Mouse (Mus musculus) heart, adult 2 months (tissue): ENCODE measurements around the gene Cbx8. TPM values are rescaled to one million over a fixed set of nuclear protein-coding genes. Genes with fewer than 3 reads are reported as not detected.
A peak's percentile ranks its signal among the peaks of the same experiment; 100 is the strongest.

ENCODE experiments used
- DNase-seq, 2 experiments: peaks; one replicate each; pipeline ENCODE4 v3.0.0; 2021
- H3K27ac ChIP-seq: fragments of 200-600 bp; 2 replicates; pipeline ENCODE4 v1.8.1; 2022
- H3K27me3 ChIP-seq: fragments of 200-500 bp; 2 replicates; pipeline ENCODE4 v1.6.1; 2012; ENCODE audit warnings: mild to moderate bottlenecking, low read length, inconsistent platforms, mixed read lengths; ENCODE audit not compliant: control insufficient read depth, insufficient read depth
- H3K36me3 ChIP-seq: fragments of 200-500 bp; 2 replicates; pipeline ENCODE4 v1.6.1; 2012; ENCODE audit warnings: low read length, inconsistent platforms; ENCODE audit not compliant: control insufficient read depth, insufficient read depth
- H3K4me1 ChIP-seq: fragments of 200-500 bp; 2 replicates; pipeline ENCODE4 v1.6.1; 2011; ENCODE audit warnings: low read length; ENCODE audit not compliant: control insufficient read depth, insufficient read depth
- H3K4me3 ChIP-seq: fragments of 200-600 bp; 2 replicates; pipeline ENCODE4 v1.8.1; 2022
- H3K79me2 ChIP-seq: fragments of 200-500 bp; replicated peaks from 2 replicates; pipeline ENCODE4 v1.6.1; 2012; ENCODE audit warnings: mild to moderate bottlenecking, inconsistent platforms, low read length, moderate library complexity, mixed read lengths; ENCODE audit not compliant: control insufficient read depth, insufficient read depth
- H3K9ac ChIP-seq: fragments of 200-500 bp; 2 replicates; pipeline ENCODE4 v1.6.1; 2012; ENCODE audit warnings: low read depth, mild to moderate bottlenecking, control low read depth, inconsistent platforms, low read length, mixed read lengths
- CTCF ChIP-seq: fragments of 200-600 bp; IDR thresholded peaks from 2 replicates; pipeline ENCODE4 v1.8.1; 2022; ENCODE audit warnings: antibody characterized with exemption, mild to moderate bottlenecking, moderate library complexity
- EP300 ChIP-seq: fragments of 200-500 bp; IDR thresholded peaks from 2 replicates; pipeline ENCODE4 v1.6.1; 2011; ENCODE audit warnings: low read depth, low read length, control low read depth; ENCODE audit not compliant: insufficient read depth
- POLR2A ChIP-seq: fragments of 200-500 bp; IDR thresholded peaks from 2 replicates; pipeline ENCODE4 v1.6.1; 2011; ENCODE audit warnings: mild to moderate bottlenecking, low read depth, low read length, control low read depth; ENCODE audit not compliant: insufficient read depth
- WGBS: fragments of 180-500 bp; shearing (Covaris S2); methylation state at CpG from one replicate; pipeline ENCODE4 v1.1.7; 2018; 5-methylcytosine and 5-hydroxymethylcytosine counted together
- intact Hi-C: fragments of 180-260 bp; cut with DNase I; formaldehyde crosslinking; loops from one replicate; pipeline ENCODE4 v1.15.1; 2025
- polyA plus RNA-seq: library from polyadenylated mRNA; depleted of rRNA; stranded (reverse); fragments of >200 nt; gene quantifications from 2 replicates; pipeline ENCODE4 v1.2.3, GENCODE M21; 2012
- total RNA-seq, 2 experiments: library from RNA; stranded (reverse); gene quantifications; 2 replicates each; pipeline ENCODE4 v1.2.3; 2021

Cbx8 gene
- total and polyA plus RNA-seq, 3 experiments: 2.7 to 5.3 (median 4.0) TPM

DNA sequence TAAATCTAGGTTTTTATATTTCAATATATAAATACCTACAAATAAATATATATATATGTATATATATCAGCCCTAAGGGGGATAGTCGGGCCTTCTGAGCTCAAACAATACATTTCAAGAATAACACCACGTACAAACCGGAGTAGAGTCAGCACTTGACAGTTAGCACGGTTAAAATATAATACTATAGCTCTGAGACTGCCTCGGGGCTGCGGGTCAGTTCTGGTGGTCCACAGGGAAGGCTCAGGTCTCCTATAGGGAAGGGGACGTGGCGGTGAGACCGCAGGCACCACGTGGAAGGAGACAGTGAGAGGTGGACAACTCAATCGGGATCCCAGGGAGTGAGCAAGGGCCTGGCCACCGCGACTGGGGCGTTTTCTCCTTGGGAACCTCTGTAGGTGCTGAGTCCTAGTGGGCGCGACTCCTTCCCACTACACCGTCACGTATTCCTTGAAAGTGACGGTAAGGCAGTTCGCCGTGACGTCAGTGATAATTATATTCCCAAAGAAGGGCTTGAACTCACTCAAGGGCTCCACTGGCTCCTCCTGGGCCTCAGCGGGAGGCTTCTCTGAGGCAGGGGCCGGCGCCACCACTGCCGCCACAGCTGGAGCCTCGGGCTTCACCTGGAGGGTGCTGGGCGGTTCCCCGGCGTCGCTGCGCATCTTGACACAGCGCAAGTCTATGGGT, 39.8 kb upstream of the Cbx8 start:
- Histone ChIP-seq H3K79me2 (no peaks in the 10 kb centered on the region; the same call in 1 of the 2 replicates), H3K4me1 (peaks cover 8% of the 10 kb centered on the region), H3K36me3 (no peaks in the 10 kb centered on the region), H3K4me3 (no peak overlapping the region), H3K9ac (no peak overlapping the region), H3K27me3 (no peaks in the 10 kb centered on the region), H3K27ac (no peak overlapping the region)
- intact Hi-C loops: no loop called here
- no peak for DNase-seq
- 77% methylated on average over 33 of the region's 33 CpGs for whole genome bisulfite sequencing
- no peak for TF ChIP-seq EP300
- no peak for TF ChIP-seq CTCF
- no peak for TF ChIP-seq POLR2A

DNA sequence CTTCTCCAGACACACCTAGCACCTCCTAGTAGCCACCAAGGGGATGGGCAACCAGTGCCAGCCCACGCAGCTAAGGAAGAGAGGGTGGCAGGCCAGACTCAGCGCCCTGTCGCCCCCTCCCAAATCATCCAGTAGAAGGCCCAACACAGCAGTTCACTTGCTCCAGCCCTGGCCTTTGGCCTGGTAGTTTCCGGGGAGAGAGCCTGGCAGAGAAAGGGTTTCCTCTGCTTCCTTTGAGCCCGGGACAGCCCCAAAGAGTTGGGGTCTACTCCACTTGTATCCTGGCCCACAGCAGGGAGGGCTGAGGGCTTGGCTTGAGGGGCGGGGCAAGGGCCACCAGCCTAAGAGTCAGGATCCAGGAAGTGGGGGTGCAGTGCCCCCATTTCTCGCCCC, 38.7 kb upstream of the Cbx8 start:
- DNase-seq: no peak
- H3K4me1 ChIP-seq: peaks cover 8% of the 10 kb centered on the region
- intact Hi-C loops: no loop called here

DNA sequence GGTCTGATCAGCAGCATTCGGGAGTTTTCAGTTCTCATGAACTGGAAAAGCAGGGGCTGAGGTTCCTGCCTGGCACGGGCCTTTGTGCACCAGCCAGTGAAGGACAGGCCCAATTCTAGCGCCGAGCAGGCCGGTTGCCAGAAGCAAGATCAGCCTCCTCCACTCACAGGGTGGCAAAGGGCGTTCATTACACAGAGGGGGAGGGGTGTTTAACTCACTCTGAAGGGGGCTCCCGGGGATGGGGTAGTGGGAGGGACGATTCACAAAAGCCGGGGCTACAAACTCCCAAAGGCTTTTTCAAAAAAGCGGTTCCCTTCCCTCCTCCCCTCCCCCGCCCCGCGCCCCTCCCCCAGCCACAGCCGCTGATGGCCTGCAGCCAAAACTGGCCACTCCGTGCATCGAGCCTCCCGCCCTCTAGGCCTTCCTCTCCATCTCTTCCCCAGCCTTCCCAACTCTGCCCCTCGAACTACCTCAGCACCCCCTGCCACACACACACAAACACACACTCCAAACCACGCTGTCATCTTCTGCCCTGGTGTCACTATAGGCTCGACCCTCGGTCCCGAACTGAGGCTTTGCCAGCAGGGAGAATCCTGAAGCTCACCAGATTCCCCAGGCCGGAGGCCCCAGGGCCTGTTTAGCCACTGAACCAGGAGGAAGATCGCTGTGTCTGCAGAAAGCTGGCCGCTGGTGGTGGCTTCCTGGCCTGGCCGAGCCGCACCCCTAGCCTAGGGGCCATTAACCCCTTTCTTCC, 38.1 kb upstream of the Cbx8 start:
- H3K4me1 ChIP-seq: peaks cover 7% of the 10 kb centered on the region
- DNase-seq: peak; percentile 66 to 69
- peak overlapping the region; percentile 20; the same call in 1 of the 2 replicates for H3K9ac ChIP-seq
- 9% methylated on average over 24 of the region's 27 CpGs for WGBS
- H3K79me2 ChIP-seq: no peaks in the 10 kb centered on the region; the same call in 1 of the 2 replicates
- peak overlapping the region; percentile 38; the same call in 1 of the 2 replicates for H3K27ac ChIP-seq
- TF ChIP-seq EP300 (no peak), CTCF (no peak), POLR2A (no peak)
- H3K36me3 ChIP-seq: no peaks in the 10 kb centered on the region
- no peak overlapping the region for H3K4me3 ChIP-seq
- intact Hi-C loops: no loop called here
- no peaks in the 10 kb centered on the region for H3K27me3 ChIP-seq

More for the DNA sequence above, 38.7 kb upstream of the Cbx8 start:
- TF ChIP-seq CTCF: no peak
- TF ChIP-seq EP300: no peak
- no peak for TF ChIP-seq POLR2A
- no peak overlapping the region for H3K4me3 ChIP-seq
- WGBS: 54% methylated on average over 7 of the region's 7 CpGs
- no peaks in the 10 kb centered on the region for H3K36me3 ChIP-seq
- H3K9ac ChIP-seq: peak overlapping the region; percentile 3; the same call in 1 of the 2 replicates
- H3K79me2 ChIP-seq: no peaks in the 10 kb centered on the region; the same call in 1 of the 2 replicates
- peak overlapping the region; percentile 23; the same call in 1 of the 2 replicates for H3K27ac ChIP-seq
- H3K27me3 ChIP-seq: no peaks in the 10 kb centered on the region

DNA sequence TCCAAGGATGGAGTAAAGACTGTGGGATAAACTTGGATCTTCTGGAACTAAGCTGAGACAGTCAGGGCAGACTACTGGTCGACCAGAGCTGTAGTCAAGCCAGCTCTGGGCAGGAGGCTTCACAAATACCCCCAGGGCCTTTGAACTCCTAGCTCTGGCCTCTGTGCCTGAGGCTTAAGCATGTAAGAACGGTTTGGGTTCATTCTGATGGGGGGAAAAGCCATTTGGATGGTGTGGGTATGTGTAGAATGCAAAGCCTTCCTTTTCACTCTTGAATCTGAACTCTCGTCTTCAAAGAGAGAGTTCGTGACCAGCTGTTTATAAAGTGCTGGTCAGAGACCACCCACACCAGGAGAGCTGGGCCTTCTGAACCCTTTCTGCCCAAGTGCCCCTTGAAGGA, 37.0 kb upstream of the Cbx8 start:
- WGBS: 91% methylated on average over 4 of the region's 4 CpGs
- TF ChIP-seq POLR2A (no peak), CTCF (no peak), EP300 (no peak)
- intact Hi-C loops: no loop called here
- DNase-seq: no peak
- Histone ChIP-seq H3K9ac (no peak overlapping the region), H3K27me3 (no peaks in the 10 kb centered on the region), H3K4me3 (no peak overlapping the region), H3K27ac (no peak overlapping the region), H3K79me2 (no peaks in the 10 kb centered on the region; the same call in 1 of the 2 replicates), H3K36me3 (no peaks in the 10 kb centered on the region), H3K4me1 (peaks cover 5% of the 10 kb centered on the region)

DNA sequence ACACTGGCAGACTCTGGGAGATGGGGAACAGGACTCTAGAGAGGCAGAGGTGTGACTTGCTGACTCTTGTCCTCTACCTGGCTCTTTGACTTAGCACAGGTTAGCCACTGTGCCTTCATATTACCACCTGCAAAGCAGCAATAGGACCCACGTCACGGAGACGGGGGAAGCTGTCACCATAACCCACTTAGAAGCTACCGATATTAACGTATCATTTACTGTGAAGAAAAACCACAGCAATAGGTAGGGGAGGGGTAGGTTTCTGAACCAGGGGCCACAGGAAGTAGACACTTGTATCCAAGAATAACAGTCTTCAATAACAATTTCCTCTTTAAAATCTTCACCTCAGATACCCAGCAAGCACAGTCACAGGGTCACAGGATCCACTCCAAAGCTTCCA, 35.0 kb upstream of the Cbx8 start:
- no peak overlapping the region for H3K9ac ChIP-seq
- TF ChIP-seq POLR2A (no peak), CTCF (no peak), EP300 (no peak)
- H3K27ac ChIP-seq: no peak overlapping the region
- H3K79me2 ChIP-seq: no peaks in the 10 kb centered on the region
- no peaks in the 10 kb centered on the region for H3K36me3 ChIP-seq
- 87% methylated on average over 5 of the region's 5 CpGs for WGBS
- no peak overlapping the region for H3K4me3 ChIP-seq
- no peak for DNase-seq
- peaks cover 5% of the 10 kb centered on the region for H3K4me1 ChIP-seq
- intact Hi-C loops: no loop called here
- no peaks in the 10 kb centered on the region for H3K27me3 ChIP-seq

DNA sequence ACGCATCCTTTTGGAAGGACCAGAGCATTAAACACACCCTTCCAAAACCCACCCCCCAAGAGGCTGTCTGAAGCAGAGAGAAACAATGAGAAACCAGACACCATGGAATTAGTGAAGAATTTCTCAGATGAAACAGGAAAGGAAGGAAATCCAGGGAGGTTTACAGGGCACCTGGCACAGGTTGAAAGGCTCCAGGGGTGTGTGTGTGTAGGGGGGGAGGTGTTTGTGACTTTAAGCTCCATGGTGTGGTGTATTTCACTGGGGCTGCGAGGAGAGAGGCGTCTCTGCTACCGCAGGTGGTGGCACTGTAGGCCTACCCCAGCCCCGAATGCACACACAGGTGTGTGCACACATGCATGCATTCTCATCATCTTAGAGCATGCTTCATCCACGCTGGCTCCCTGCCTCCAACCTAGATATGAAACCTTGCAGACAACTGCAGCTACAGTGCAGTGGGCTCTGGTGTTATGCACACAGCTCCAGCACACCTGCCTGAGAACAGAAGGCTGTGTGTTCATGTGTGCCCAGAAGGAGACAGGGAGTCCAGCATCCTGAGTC, 33.2 kb upstream of the Cbx8 start:
- intact Hi-C loops: no loop called here
- H3K36me3 ChIP-seq: no peaks in the 10 kb centered on the region
- TF ChIP-seq CTCF (no peak), POLR2A (no peak), EP300 (no peak)
- no peak overlapping the region for H3K9ac ChIP-seq
- 82% methylated on average over 6 of the region's 6 CpGs for WGBS
- no peak overlapping the region for H3K27ac ChIP-seq
- H3K79me2 ChIP-seq: no peaks in the 10 kb centered on the region
- H3K27me3 ChIP-seq: no peaks in the 10 kb centered on the region
- no peak for DNase-seq
- no peak overlapping the region for H3K4me3 ChIP-seq
- H3K4me1 ChIP-seq: peaks cover 3% of the 10 kb centered on the region
